Mouse (Mus musculus): ENCODE measurements around the gene Thbs4.

The Thbs4 gene

GRCm38 (mm10) chr13:92759096-92759495 lies 35.5 kb downstream of the Thbs4 start:
- no peak for DNase-seq

DNA sequence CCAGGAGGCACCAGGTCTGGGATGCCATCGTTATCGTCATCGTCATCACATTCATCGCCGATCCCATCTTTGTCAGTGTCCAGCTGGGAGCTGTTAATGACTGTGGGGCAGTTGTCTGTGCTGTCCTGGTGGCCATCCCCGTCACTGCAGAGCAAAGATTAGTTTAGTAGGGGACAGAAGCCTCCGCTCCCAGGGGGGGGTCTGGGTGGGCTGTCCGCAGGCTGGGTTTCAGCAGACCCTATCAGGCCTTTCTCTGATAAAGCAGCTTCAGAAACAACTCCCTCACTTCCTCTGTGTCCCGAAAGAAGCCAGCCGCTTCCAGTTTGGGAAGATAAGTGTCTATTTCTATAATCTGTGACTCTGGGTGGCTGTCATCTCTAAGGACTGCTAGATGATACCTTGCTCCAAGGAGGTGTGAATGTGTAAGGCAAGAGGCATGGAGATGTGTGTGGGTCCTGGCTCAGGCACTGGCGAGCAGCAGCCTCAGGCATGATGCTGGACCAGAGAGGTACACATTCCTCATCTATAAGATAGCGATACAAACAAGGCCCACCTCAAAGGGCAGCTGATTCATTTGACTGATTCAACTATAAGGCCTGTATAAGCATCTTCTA lies 36.5 kb downstream of the Thbs4 start:
- no peak for DNase-seq

- no peak for DNase-seq
These were observed 39.6 kb downstream of the Thbs4 start for GRCm38 (mm10) chr13:92755036-92755435.

- DNase-seq: no peak
These were observed 40.9 kb downstream of the Thbs4 start for GRCm38 (mm10) chr13:92753676-92754075.

GRCm38 (mm10) chr13:92751726-92752565 lies 42.7 kb downstream of the Thbs4 start:
- DNase-seq: peak; percentile 58

DNA sequence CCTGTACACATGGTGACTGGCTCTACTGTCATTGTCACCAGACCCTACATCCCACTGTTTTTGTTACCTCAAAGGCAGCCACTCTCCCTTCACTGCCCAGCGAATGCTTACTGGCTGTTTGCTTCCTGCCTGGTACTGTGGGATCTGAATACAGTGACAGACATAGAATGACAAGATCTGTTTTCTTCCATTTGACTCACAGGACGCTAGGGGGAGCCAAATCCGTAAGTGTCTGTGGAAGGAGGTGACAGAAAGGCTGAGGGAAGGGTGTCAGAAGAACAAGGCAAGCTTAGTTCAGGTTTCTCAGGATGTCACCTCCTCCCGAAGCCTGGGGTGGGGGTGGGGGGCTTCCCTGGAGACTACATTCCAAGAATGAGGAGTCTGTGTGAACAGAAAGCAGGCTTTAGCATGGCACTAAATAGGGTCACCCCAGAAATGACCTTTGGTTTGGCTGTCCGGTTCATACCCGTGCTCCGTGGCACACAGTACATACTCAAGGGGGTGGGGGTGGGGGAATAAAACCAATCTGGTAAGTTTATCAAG lies 43.6 kb downstream of the Thbs4 start:
- DNase-seq: peak; percentile 84

DNA sequence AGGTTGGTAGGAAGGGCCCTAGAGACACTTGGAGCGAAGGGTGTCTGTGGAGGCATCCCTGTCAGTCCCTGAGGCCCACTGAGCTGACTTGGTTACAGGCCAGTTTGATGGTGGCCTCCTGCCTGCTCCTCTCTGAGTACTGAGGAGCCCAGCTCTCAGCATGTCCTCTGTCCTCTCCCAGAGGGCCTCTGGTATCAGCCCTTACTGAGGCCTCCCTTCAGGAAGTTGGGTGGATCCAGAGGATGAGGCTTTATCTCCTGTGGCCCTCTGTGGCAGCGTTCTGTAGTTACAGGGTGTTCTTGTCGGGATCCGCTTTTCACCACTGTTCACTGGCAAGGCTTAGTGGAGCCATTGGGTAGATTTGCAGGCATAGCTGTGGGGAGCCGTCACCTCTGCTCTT lies 51.3 kb downstream of the Thbs4 start:
- no peak for DNase-seq

- no peak for DNase-seq
These were observed 51.7 kb downstream of the Thbs4 start for GRCm38 (mm10) chr13:92742886-92743285.

DNA sequence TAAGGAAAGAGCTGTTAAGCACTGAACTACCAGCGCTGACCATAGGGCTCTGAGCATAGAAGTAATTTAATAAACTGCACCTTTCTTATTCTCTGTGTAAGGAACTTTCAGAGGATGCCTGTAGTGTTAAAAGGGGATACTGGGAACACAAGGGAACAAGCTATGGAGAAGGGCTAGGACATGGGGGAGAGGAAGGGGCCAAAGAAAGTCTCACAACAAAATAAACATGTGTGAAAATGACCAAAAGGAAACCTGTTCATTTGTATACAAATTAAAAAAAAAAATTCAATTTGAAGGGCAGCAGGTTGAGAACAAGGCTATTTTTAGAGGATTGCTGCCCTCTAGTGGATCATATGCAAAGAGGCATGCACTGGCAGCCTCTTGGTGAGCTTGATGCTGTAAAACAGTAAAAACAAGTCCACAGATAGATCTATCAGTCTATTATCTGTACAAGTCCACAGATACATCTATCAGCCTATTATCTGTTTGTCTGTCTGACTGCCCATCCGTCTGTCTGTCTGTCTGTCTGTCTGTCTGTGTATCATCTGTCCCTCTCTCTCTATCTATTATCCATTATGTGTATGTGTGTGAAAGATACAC lies 53.8 kb downstream of the Thbs4 start:
- peak; percentile 33 for DNase-seq

- peak; percentile 39 for DNase-seq
These were observed 54.8 kb downstream of the Thbs4 start for GRCm38 (mm10) chr13:92739858-92740257.

- DNase-seq: peak; percentile 48
These were observed 55.8 kb downstream of the Thbs4 start for GRCm38 (mm10) chr13:92738821-92739220.

DNA sequence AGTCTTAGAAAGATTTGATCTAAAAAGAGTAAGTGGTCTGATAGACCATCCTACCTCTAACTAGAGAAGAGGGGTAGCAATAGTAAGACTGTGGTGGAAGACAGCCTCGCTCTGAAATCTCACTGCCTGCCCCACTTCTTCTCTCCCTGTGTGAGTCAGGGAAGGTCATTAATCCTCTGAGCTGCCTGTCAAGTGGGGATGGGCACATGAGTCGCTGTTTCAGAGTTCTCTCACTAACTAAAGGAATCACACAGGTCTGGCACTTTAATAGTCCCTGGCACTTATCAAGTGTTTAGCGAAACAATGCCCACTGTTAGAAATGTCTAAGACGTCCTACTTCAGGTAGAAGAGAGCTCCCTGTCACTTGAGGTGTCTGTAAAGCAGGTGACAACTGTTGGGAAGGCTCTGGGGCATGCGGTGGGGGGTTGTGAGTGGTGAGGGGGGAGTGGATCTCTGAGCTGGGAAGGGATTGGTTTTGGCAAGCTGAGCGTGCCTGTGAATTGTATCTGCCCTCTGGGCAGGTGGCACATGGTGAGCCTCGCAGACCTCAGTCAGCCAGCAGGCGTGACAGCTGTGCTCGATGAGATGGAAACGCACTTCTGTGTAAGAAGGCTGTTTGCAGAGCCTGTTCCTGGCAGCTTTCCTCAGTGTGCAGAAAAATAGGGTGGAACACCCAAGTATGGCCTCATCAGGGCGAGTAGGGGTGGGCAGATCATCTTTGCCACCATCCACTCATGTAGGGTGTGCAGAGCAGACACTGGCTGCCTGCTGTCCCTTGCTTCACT lies 57.9 kb downstream of the Thbs4 start:
- peak; percentile 62 for DNase-seq

DNA sequence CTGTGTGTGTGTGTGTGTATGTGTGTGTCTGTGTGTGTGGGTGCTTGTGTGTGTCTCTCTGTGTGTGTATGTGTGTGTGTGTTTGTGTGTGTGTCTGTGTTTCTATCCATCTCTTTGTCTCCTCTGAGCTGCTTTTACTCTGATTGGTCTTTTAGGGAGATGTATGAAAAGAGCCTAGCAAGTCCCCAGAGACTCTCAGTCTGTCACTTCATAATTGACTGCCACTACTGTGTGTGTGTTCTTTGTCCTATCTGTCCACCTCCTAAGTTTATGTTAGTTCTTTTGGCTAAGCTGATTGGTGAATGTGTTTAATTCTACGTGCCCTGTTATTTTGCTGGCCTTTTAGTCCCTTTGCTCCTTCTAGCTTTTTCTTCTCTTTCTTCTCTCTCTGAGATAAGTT lies 58.9 kb downstream of the Thbs4 start:
- no peak for DNase-seq

GRCm38 (mm10) chr13:92733741-92734140 lies 60.9 kb downstream of the Thbs4 start:
- no peak for DNase-seq

DNA sequence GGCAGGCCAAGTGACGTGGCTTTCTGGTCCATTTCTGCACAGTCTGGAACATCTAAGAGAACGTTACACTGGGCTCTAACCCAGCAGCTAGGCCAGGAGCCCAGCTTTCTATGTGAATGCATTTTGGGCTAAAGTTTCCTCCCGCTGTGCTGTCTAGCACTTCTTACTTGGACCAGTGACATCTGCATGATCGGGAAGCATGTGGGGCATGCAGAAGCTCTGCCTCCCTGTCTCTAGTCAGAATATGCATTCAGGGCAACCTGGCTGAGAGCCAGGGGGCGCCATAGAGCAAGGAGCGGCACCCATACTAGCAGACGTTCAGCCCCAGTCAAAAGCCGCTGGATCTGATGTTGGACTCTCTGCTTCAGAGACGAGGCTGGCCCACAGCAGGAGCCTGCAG lies 61.4 kb downstream of the Thbs4 start:
- peak; percentile 96 for DNase-seq

- no peak for DNase-seq
These were observed 61.8 kb downstream of the Thbs4 start for GRCm38 (mm10) chr13:92732836-92733235.

DNA sequence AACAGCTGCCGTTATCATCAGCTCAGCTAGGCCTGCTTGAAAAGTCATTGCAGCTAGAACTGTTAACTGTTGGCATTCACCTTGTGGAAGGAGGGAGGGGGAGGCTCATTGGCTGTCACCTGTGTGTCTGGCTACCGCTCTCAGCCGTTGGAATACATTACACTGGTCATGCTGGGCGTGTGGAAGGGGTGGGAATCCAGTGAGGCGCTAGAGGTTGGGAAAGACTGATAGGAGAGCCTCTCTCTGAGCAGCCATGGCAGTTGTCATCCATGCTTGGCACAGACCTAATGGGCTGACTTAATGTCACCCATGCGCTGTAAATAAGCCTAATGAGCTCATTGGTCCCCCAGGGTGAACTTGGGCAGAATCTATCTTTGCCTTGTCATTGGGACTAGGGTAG lies 62.8 kb downstream of the Thbs4 start:
- no peak for DNase-seq

DNA sequence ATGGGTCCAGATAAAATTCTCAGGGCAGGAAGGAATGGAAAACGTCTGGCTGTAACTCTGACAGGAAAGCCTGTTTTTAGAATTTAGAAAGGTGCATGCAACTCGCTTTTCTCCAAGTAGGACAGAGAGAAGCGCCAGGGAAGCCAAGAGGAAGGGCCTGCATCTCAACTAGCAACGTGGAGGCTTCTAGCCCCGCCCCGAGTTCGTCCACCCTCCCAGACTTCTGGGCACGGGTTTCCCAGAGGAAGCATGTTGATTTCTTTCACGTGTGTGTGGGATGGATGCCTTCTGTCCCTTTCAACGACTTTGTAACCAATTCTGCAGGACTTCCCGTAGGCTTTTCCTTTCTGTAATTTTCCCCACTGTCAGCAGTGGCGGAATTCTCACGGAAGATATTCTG lies 64.8 kb downstream of the Thbs4 start:
- no peak for DNase-seq

DNA sequence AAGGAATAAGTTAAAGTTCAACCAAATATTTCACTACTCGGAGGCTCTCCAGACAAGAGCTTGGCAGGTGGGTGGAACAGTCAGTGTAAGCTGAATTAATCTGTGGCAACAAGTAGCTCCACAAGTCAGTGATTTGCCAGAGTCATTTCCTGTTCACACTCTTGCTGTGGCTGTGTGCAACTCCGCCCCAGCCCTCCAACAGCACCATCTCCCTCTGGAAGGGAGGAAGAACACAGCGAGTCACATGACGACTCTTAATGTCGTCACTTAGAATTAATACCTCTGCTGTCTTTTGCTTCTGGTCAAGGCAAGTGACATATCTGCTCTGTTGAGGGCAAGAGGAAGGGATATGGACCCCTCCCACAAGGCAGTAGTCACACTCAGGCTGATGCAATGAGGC lies 72.2 kb downstream of the Thbs4 start:
- no peak for DNase-seq

GRCm38 (mm10) chr13:92721006-92721405 lies 73.6 kb downstream of the Thbs4 start:
- DNase-seq: no peak

GRCm38 (mm10) chr13:92717851-92718665 lies 76.6 kb downstream of the Thbs4 start:
- DNase-seq: no peak

DNA sequence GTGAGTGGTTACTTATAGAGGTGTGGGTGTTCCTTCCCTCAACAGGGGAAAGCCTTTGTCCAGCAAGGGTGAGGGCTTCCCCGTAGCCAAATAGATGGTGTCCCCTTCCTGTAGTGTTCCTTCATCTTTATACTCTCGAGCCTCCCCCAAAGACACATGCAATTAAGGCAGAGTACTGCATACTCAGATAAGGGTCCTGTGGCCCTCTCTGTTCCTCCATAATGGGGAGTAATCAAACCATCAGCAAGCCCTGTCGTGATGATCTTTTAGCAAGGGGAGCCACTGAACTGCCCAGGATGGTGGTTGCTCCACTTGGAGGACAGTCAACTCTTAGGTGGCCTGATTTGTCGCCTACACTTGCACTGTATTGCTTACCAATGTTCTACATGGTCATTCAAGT lies 82.0 kb downstream of the Thbs4 start:
- DNase-seq: no peak

All from thymus, postnatal 4 days (tissue).